Mouse (Mus musculus) testis, adult 2 months (tissue): Measurements from ENCODE around the gene Vars2. TPM values are rescaled to one million over a fixed set of nuclear protein-coding genes. Genes with fewer than 3 reads are reported as not detected.

Experiments
- H3K27ac ChIP-seq: fragments of 200-500 bp; 2 replicates; pipeline ENCODE4 v1.5.1; 2012; ENCODE audit warnings: low read depth, low read length; ENCODE audit not compliant: control insufficient read depth, insufficient read depth
- H3K27me3 ChIP-seq: fragments of 200-500 bp; 2 replicates; pipeline ENCODE4 v1.6.1; 2012; ENCODE audit warnings: mild to moderate bottlenecking, low read length, moderate library complexity; ENCODE audit not compliant: control insufficient read depth, insufficient read depth
- H3K36me3 ChIP-seq: fragments of 200-500 bp; 2 replicates; pipeline ENCODE4 v1.6.1; 2012; ENCODE audit warnings: mild to moderate bottlenecking, low read length; ENCODE audit not compliant: control insufficient read depth, insufficient read depth
- H3K4me1 ChIP-seq: fragments of 200-500 bp; 2 replicates; pipeline ENCODE4 v1.6.1; 2012; ENCODE audit warnings: low read length; ENCODE audit not compliant: control insufficient read depth, insufficient read depth
- H3K4me3 ChIP-seq: fragments of 200-500 bp; 2 replicates; pipeline ENCODE4 v1.5.1; 2012; ENCODE audit warnings: low read depth, mild to moderate bottlenecking, low read length, moderate library complexity, mixed read lengths; ENCODE audit not compliant: control insufficient read depth
- CTCF ChIP-seq: fragments of 200-500 bp; IDR thresholded peaks from 2 replicates; pipeline ENCODE4 v1.5.1; 2012; ENCODE audit warnings: low read depth, mild to moderate bottlenecking, inconsistent platforms, low read length, moderate library complexity; ENCODE audit not compliant: control insufficient read depth, insufficient read depth, insufficient replicate concordance
- POLR2A ChIP-seq: fragments of 200-500 bp; IDR thresholded peaks from 2 replicates; pipeline ENCODE4 v1.6.1; 2012; ENCODE audit warnings: low read depth, mild to moderate bottlenecking, inconsistent platforms, low read length, moderate library complexity; ENCODE audit not compliant: control insufficient read depth
- polyA plus RNA-seq: library from polyadenylated mRNA; depleted of rRNA; stranded (reverse); fragments of >200 nt; gene quantifications from 2 replicates; pipeline ENCODE4 v1.2.3, GENCODE M21; 2012

Gene Vars2
- polyA plus RNA-seq, 1 experiment: 9.5 TPM

DNA sequence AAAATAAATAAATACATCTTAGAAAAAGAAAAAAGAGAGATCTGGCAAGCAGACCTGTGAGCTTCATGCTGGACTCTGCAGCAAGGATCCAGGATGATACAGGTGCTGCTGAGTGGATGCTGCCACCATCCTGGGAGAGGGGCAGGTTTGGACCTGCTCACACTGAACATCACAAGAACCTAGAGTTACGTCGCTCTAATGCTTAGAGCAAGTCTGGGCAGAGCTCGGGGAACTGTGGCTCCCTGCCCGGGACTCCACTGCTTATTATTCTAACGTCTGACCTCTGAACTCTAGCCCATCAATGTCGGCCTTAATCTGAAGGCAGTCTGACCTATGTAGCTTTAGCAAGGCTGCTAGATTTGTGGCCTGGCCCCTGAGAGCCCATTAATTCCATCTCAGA lies 13.2 kb upstream of the Vars2 start:
- Histone ChIP-seq H3K4me1 (peaks cover 4% of the 10 kb centered on the region), H3K4me3 (no peak overlapping the region), H3K27me3 (no peaks in the 10 kb centered on the region), H3K27ac (no peak overlapping the region), H3K36me3 (no peaks in the 10 kb centered on the region)
- TF ChIP-seq POLR2A (no peak), CTCF (no peak)

DNA sequence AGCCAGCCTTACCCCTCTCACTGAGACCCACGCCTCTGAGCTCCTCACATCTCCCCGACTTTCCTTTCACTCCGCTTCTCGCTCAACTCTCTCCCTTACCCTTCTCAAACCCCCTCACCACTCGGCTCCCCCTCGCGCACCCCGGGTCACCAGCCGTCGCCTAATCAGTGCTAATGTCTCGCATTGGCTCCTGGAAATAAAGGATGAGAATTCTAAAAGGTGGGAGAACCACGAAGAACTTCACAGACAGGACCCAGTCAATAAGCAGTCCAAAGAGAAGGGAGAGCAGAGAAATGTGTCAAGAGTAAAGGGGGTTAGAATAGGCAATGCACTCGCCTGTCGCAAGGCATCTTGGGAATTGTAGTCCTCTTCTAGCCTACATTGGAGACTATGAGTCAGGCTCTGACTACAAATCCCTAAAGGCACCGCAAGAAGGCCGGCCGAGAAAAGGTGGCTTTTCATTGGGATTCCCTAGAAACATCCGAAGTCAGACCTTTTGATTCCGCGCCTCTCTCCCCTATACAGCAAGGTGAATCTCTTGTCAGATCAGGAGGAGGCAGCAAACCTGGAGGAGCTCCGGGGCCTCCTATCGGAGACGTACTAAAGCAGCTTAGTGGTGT lies 6.1 kb upstream of the Vars2 start, which contains the start of gene Gtf2h4:
Gene Gtf2h4 (minus strand): TSS at position 324 of the 620 bp plus-strand sequence.
- peaks cover under 1% of the 10 kb centered on the region for H3K4me1 ChIP-seq
- peak within 1 kb of the TSS; percentile 89 for H3K4me3 ChIP-seq
- H3K27ac ChIP-seq: peak within 1 kb of the TSS; percentile 45; the same call in 1 of the 2 replicates
- H3K27me3 ChIP-seq: no peaks in the 10 kb centered on the region
- H3K36me3 ChIP-seq: no peaks in the 10 kb centered on the region
- TF ChIP-seq CTCF (no peak), POLR2A (no peak)

GRCm38 (mm10) chr17:35672527-35672926 lies 5.1 kb upstream of the Vars2 start:
- Histone ChIP-seq H3K27ac (no peak overlapping the region), H3K4me1 (peaks cover 8% of the 10 kb centered on the region), H3K36me3 (no peaks in the 10 kb centered on the region), H3K27me3 (no peaks in the 10 kb centered on the region), H3K4me3 (no peak overlapping the region)
- TF ChIP-seq POLR2A (no peak), CTCF (no peak)

DNA sequence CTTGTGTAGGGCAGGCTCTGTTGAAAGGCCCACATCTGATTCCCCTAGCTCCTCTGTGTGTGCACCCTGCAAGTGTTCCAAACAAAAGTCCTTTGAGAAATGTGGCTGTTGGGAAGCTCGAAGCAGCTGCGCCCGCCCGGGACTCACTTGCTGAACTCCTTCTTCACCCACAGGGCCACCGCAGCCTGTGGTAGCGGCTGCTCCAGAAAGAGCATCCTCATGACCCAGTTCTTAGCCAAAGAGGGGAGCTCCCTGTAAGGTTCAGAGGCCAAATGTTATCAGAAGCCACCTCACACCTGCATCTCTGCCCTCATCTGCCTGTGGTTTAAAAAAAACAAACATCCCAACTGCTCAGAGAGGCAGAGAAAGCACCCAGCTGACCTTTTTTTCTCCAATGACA lies 4.5 kb upstream of the Vars2 start:
- no peak overlapping the region for H3K27ac ChIP-seq
- no peak for TF ChIP-seq POLR2A
- TF ChIP-seq CTCF: no peak
- no peaks in the 10 kb centered on the region for H3K36me3 ChIP-seq
- H3K4me1 ChIP-seq: peaks cover 13% of the 10 kb centered on the region
- no peaks in the 10 kb centered on the region for H3K27me3 ChIP-seq
- H3K4me3 ChIP-seq: no peak overlapping the region

DNA sequence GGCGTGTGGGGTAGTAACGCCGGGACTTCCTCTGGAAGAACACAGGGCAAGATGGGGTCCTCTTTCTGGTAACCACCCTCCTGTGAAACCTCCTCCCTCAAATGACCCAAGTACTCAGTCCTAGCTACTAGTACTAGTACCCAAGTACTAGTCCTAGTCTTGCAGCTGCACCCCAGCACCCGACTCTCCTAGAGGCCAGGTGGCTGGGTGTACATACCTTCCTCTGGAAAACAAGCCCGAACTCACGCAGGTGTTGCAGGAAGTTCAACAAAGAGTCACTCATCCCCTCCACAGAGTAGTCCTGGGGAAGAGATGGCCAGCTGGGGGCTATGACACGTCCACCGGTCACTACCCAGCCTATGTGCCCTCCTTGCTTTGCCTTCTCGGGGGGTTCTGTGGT lies 2.3 kb upstream of the Vars2 start:
- TF ChIP-seq CTCF (no peak), POLR2A (no peak)

GRCm38 (mm10) chr17:35666851-35667256 lies 538 bp downstream of the Vars2 start:
- TF ChIP-seq CTCF (no peak), POLR2A (no peak)
- Histone ChIP-seq H3K4me3 (peak overlapping the region; percentile 98), H3K36me3 (peaks cover 1% of the 10 kb centered on the region), H3K4me1 (peaks cover 20% of the 10 kb centered on the region), H3K27ac (peak overlapping the region; percentile 89), H3K27me3 (no peaks in the 10 kb centered on the region)

More for the DNA sequence above, 2.3 kb upstream of the Vars2 start:
- Histone ChIP-seq H3K27ac (no peak overlapping the region), H3K27me3 (no peaks in the 10 kb centered on the region), H3K4me3 (no peak overlapping the region), H3K4me1 (peaks cover 20% of the 10 kb centered on the region), H3K36me3 (no peaks in the 10 kb centered on the region; the same call in 1 of the 2 replicates)

DNA sequence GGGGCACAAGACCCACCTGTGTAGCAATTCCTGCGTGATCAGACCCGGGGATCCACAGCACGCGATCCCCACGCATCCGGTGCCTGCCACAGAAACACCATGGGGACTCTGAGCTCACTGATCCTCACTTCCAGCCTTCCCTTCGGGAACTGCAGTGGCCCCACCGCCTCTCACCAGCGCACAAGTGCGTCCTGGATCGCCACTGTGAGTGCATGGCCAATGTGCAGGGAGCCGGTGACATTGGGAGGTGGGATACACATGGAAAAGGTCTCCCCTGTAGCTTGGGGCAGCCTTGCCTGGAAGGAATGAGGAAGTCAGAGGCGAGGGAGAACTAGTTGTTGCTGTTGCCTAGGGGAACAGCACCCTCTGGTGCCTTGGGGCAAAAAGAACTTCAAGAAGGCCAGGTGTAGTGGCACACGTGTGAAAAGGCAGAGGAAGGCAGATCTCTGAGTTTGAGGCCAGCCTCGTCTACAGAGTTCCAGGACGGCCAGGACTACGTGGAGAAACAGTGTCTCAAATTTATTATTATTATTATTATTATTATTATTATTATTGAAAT lies 1.4 kb downstream of the Vars2 start:
- Histone ChIP-seq H3K4me1 (peaks cover 20% of the 10 kb centered on the region), H3K4me3 (no peak overlapping the region), H3K36me3 (peaks cover 1% of the 10 kb centered on the region), H3K27me3 (no peaks in the 10 kb centered on the region), H3K27ac (no peak overlapping the region)
- TF ChIP-seq POLR2A: no peak
- TF ChIP-seq CTCF: peak; percentile 47; the same call in 1 of the 2 replicates

DNA sequence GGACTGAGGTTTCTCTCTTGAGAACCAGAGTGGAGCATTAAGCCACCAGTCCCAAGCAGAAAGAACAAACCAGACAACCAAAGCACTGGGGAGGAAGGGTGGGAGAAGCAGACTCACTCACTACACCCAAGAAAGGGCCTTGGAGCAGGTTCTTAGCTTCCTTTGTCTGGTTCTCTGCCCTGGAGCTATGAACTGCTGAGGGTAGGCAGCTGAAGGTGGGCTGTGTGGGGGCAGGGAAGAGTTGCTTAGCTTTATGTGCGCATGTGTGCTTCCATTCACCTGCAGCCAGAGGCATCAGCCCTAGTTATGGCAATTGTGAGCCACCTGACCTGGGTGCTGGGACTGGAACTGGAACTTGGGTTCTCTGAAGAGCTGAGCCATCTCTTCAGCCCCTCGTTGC lies 14.3 kb downstream of the Vars2 start:
- H3K4me3 ChIP-seq: no peak overlapping the region
- no peaks in the 10 kb centered on the region for H3K27me3 ChIP-seq
- no peak overlapping the region for H3K27ac ChIP-seq
- H3K36me3 ChIP-seq: no peaks in the 10 kb centered on the region; the same call in none of the 2 replicates
- TF ChIP-seq POLR2A (no peak), CTCF (no peak)
- H3K4me1 ChIP-seq: no peaks in the 10 kb centered on the region
